Mouse (Mus musculus): Measurements from ENCODE around the gene Trim2.

DNA sequence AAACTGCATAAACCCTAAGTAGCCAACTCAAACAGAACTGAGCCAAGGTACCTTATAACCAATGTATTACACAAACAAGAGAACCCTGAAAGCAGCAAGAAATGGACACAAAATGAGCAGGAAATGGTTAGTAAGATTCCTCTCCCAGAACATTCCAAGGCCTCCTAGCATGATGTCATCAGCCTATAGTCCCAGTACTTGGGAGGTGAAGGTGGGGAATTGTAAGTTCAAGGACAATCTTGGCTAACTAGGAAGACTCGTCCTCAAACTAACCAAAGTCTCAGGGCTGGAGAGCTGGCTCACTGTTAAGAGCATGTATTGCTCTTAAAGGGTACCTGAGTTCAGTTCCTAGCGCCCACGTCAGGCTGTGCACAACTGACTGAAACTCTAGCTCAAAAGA is 108.4 kb downstream of the Trim2 start:
- TF ChIP-seq CTCF (IDR thresholded peaks at IDR 0.05; ENCODE audit: control insufficient read depth, insufficient read depth, low read length) (no peak), POLR2A (IDR thresholded peaks at IDR 0.05; ENCODE audit: borderline replicate concordance, control insufficient read depth, low read depth, low read length) (no peak)

All from bone marrow, adult 2 months (tissue).